Mouse (Mus musculus) liver, postnatal 0 days (tissue): ENCODE results near the gene Plcl2.

Source experiments
- CTCF ChIP-seq: sonication (generic); IDR thresholded peaks from 2 replicates; pipeline ENCODE4 v1.5.1; 2016; ENCODE audit warnings: antibody characterized with exemption, low read depth
- EP300 ChIP-seq: IDR thresholded peaks from 2 replicates; pipeline ENCODE4 v1.6.1; 2016; ENCODE audit warnings: antibody characterized with exemption, low read depth, mild to moderate bottlenecking

DNA sequence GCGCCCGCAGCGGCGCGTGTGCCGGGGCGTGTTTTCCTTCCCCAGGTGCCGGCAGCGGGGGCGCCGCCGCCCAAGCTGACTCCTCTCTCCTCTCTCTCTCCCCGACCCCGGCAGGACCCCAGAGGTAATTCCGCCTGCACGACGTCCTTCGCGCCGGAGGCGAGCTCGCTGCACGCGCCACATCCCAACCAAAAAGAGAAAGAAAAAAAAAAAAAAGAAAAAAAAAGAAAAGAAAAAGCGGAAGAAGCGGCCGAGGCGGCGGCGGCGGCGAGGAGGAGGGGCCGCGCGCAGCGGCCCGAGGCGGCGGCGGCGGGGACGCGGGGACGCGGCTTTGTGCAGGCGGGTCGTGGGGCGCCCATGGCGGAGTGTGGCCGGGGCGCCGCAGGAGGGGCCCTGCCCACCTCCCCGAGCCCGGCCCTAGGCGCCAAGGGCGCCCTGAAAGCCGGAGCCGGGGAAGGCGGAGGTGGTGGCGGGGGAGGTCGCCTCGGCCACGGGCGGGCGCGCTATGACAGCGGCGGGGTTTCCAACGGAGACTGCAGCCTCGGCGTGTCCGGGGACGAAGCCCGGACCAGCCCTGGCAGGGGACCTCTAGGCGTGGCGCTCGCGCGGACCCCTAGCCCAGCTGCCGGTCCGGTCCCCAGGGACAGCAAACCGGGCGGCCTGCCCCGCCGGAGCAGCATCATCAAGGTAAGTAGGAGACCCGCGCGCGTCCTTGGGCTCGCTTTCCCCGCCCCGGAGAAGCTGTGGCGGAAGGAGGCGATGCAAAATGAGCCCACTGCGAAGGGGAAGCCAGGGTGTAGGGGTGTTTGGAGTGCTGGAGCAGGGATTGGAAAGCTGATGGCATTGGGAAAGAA, at the start of gene Plcl2:
- TF ChIP-seq CTCF: no peak
- TF ChIP-seq EP300: no peak
